Mouse (Mus musculus) kidney, postnatal 14 days (tissue): ENCODE results near the gene Kcnmb2.

Experiments used
- DNase-seq: peaks from one replicate; pipeline ENCODE4 v3.0.0; 2022; ENCODE audit warnings: mixed read lengths

The Kcnmb2 gene

GRCm38 (mm10) chr3:32020981-32021380 is 118.7 kb downstream of the Kcnmb2 start:
- no peak for DNase-seq

DNA sequence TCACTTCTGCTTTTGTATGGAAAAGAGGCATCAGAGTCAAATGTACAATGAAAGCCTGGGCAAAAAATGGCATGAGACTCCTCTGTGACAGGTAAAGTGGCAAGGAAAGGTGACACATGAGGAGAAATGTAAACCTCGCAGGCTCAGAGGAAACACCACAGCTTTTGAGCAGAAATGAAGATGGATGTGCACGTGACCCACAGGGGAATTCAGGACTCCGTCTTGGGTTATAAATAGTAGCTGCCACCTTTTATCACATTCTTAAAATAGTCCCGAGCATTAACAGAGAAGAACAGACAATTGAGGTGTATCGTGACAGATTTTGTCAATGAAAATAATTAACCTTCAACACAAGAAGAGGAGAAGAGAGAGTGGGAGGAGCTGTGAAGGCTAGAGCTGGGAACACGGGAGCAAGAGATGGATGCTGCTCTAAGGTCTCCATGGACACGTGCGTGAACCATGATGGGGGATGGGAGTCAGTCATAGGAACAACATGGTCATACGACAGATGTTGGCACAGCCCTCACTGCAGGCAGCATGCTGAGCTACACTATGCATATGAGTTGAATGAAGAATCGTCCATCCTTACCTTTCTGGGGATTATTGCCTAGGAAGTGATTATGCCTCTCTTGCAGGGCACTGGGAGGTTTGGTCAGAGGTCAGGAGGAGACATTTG is 127.2 kb downstream of the Kcnmb2 start:
- DNase-seq, result no peak

GRCm38 (mm10) chr3:32032381-32032780 is 130.1 kb downstream of the Kcnmb2 start:
- no peak for DNase-seq

DNA sequence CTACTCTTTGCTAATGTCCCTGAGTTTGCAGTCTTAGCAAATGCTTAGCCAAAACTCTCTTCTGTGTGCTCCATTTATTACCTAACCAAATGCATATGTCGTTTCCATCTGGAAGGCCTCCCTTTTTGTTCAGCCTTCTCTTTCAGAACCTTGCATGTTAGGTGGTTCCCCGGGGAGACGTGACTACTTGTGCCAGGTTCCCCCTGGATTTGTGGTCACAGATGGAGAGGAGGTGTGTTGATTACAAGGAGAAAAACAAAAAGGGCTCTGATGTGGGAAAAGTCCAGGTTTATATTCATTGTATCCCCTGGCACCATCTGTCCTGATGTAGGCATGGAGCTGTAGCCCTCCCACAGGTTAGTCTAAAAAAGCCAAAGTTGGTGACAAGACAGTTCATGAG is 141.5 kb downstream of the Kcnmb2 start:
- no peak for DNase-seq

GRCm38 (mm10) chr3:32048777-32049176 is 146.5 kb downstream of the Kcnmb2 start:
- no peak for DNase-seq

- no peak for DNase-seq
Measured at GRCm38 (mm10) chr3:32052596-32052995, 150.3 kb downstream of the Kcnmb2 start.

DNA sequence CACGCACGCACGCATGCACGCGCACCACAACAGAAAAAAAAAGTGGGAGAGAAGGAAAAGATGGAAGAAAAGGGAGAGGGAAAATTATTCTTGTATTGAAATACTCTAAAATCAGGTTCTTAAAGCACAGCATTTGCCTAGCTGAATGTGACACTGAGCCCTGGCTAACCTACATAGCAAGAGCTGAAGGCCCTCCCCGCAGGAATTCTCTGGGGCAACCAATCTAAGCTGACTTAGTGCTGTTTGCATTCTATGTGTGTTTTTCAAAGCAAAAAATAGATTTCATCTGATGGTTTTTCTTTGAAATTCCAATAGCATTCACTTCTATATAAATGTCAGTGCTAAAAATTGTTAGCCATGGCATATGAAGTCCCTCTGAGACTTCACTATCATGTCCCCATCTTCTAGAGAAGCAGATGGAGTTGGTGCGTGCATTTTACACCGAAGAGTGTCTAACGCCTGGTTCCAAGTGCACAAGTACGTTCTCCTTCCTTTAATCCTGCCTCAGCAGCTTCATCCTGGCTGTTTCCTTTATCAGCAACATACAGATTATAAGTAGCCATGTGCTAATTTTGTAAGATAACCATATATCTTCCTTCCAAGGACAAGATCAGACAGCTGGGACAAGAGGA is 151.4 kb downstream of the Kcnmb2 start:
- DNase-seq, result no peak

DNA sequence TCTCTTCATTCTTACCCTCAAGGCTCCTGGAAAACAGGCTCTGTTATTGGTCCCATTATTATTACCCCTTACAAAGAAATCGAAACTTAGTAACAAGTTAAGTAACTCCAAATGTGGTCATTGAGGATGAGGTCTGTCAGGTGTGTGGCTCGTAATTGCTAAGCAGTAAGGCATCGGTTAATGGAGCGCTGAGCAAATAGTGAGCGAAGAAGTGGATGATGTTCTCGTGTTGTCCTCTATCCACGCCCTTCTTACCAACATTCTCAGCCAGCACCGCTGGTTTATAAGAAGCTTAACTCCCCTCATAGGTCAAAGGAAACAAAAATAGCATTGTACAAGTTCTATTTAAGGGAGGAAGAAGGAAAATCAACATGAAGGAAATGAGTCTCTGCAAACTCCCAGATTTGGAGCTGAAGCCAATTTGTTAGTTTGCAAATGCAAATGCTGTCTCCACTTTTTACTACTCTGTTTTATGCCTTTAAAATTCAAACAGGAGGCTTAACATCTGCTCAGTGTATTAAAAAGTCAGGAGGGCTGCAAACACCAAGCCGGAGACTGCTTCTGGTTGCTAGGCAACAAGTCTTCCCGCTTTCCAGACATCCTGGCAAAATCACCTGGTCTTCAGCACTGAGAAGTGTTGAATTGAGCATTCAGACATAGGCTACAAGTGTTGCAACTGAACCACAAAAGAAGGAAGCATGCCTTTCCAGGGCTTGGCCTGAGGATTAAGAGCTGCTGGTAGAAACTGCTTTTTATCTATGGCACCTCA is 157.8 kb downstream of the Kcnmb2 start:
- no peak for DNase-seq

DNA sequence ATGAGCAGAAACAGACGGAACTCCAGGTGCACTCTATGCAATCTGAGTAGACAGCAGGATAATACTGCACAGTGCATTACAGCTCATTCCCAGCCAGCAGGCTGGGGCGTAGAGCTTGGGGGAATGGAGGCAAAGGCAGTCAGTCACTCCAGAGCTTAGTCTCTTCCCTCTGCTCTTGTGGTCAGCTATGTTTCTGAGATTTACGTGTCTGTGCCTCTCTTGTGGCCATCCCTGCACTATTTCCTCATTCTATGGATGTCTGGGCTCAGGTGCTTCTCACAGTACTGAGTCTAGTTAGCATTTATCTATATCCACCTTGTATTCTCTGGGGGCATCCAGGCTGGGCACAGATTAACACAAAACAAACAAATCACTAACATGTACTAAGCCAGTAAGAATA is 160.4 kb downstream of the Kcnmb2 start:
- DNase-seq, result no peak

GRCm38 (mm10) chr3:32063312-32063711 is 161.0 kb downstream of the Kcnmb2 start:
- DNase-seq, result no peak

GRCm38 (mm10) chr3:32067004-32067935 is 165.0 kb downstream of the Kcnmb2 start:
- DNase-seq, result no peak

- DNase-seq, result no peak
Measured at GRCm38 (mm10) chr3:32073881-32074280, 171.6 kb downstream of the Kcnmb2 start.

DNA sequence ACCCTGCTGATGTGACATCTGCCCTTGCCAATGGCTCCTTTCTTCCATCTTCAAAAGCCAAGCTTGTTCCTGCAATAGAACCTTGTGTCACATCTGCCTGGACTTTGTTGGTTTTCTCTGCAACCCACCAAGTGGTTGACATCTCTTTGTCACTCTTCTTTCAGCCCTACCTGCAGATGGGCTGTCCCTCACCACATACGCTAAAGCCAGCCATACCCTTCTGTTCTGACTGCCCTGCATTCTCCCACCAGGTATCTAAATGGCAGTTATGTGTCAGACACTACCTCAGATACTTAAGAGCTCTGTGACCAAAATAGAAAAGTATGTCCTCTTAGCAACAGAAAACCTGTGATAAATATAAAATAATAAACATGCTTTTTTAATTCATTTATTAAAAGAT is 186.5 kb downstream of the Kcnmb2 start:
- no peak for DNase-seq

DNA sequence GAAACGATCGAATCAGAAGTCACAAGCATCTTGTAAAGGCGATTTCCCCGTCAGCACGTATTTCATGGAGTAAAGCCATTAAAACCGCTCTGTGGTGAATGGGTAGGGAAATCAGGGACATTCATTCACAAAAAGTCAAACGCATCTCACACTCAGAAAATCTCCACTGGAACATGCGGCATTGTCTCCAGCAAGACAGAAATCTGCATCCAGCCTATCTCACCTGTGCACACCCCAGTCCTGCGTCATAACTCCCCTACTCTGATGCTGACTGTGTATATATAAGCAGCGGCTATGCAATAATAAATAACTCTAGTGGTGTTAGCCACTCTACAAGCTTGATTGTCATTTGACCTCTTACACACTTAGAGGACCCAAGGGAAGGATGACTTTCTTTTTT is 199.1 kb downstream of the Kcnmb2 start:
- no peak for DNase-seq

GRCm38 (mm10) chr3:32119851-32120250 is 217.5 kb downstream of the Kcnmb2 start:
- no peak for DNase-seq

DNA sequence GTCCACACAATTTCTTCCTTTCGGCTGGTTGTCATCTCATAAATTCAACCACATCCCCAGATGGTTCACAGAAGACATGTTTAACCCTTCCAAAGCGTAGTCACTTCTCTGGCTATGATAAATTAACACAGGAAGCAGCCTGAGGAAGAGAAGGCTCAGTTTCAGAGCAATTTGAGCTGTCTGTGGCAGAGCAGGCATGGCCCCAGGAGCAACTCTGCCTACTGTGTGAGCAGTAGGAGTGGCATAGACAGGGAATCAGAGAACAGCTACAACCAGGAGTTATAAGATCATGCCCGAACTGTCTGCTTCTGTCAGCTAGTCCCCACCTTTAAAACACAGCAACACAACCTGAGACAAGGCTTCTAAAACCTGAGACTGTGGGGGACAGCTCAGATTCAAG is 219.4 kb downstream of the Kcnmb2 start:
- no peak for DNase-seq

DNA sequence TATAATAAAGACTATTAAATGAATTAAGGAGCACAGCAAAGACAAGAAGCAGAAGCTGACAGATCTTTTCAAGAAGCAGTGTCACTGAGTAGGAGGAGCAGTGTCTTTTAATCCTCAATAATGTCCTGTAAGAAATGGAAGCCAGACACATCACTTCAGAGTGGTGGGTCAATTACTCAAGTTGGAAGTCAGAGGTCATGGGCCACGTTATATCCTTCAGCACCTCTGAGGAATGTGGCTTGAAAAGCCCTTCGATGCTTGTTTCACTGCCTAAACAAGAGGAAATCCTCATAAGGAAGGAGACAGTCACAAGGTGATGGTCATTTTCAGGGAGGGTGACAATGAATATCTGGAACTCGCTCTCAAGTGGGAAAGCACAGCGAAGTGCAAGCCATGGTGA is 223.1 kb downstream of the Kcnmb2 start:
- no peak for DNase-seq

DNA sequence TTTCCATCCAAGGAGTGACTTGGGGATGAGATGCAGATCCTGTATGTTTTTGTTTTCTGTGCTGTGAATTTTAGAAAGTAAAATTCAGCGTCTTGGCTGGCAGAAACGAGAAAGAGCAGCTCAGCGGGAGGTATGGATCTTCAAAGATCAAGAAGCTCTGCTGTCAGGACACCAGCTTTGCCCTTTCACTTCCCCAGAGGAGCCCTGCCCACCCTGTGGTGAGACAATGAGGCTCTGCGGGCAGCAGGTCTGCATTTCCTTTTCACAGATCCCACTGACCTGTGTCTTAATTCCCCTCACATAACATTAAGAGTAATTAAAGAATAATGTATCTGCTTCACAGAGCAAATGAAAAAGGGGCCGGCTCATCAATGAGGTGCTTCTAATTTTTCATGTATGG is 226.1 kb downstream of the Kcnmb2 start:
- no peak for DNase-seq

GRCm38 (mm10) chr3:32130696-32131095 is 228.4 kb downstream of the Kcnmb2 start:
- DNase-seq, result no peak

GRCm38 (mm10) chr3:32132395-32133004 is 230.2 kb downstream of the Kcnmb2 start:
- no peak for DNase-seq

- DNase-seq, result no peak
Measured at GRCm38 (mm10) chr3:32144194-32144593, 241.9 kb downstream of the Kcnmb2 start.

DNA sequence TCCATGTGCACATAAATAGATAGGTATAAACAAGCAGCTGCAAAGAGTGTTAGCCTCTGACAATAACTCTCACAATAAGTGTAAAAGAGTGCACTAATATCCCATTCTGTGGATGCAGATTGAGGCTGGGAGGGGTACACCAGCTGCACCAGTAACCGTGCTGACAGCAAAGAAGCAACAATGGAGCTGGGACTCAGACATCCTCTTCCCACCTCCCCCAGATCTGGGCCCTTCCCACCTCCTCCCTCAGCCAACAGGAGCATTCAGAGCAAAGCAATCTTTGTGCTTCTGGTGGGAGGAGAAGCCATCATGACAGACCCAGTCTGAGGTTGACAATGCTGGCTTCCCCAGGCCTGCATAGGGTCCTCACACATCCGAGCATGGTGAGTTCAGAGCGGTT is 242.3 kb downstream of the Kcnmb2 start:
- DNase-seq, result no peak

DNA sequence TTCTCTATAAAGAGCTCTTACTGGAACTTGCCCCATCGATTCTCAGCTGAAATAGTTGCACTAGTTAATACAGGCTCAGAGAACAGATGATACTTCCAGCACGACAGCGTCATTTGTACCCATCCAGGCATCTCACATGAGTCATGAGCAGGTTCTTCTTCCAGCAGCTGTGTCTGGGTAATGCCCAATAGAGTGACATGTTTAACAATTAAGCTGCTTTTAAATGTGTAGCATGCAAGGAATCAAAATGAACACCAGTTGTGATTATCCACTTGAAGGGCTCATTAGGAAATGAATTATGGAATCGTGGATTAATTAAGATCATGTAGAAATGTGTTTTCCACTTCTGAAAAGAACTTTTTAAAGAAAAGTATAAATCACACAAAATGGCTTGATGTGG is 245.4 kb downstream of the Kcnmb2 start:
- DNase-seq, result no peak
